Mouse (Mus musculus): Measurements from ENCODE around the gene Gngt2.

DNA sequence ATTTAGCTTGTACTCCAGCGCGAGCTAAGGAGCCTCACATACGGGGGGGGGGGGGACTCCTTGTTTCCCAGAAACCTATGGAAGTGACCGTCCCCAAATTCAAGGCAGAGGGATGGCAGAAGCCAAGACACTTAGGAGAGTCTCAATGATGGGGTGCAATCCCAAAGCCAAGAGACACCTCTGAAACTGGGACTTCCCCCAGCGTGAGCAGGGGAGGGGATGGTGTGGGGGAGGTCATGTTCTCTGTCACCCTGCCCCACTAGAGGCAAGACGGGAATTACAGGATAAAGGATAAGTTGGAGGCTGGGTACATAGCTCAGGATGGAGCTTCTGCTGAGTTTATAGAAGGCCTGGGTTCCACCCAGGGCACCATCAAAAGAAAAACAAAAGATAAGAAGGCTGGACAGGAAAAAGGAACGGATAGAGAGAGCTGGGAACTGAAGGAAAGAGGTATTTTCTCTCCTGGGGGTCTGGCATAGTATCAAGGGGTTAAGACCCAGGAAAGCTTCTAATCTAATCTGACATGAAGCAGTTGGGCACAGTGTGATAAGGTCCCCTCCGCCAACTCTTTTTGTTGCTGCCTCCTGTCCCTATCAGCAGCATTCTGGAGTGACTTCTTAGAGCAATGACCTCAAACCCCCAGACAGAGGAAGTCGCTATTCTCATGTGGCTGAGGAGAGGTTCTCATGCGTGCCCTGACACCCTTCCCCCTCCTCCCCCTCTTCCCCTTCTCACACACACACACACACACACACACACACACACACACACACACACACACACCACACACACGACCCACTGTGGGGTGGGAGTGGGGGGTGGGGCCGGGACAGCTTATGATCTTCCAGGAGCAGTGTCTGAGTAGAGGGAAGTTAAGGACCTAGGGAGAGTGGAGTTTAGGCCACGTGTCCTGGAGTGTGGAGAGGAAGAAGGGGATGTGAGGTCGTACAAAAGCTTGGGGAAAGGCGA is 2.0 kb upstream of the Gngt2 start:
- no peak for TF ChIP-seq POLR2A (IDR thresholded peaks at IDR 0.05; ENCODE audit: control insufficient read depth, low read depth, low read length)
- TF ChIP-seq CTCF (IDR thresholded peaks at IDR 0.05; ENCODE audit: control insufficient read depth, insufficient read depth, insufficient replicate concordance, low read depth, low read length): no peak

Data from testis, adult 2 months (tissue).